Mouse (Mus musculus): ENCODE results near the gene Ltbp3.

DNA sequence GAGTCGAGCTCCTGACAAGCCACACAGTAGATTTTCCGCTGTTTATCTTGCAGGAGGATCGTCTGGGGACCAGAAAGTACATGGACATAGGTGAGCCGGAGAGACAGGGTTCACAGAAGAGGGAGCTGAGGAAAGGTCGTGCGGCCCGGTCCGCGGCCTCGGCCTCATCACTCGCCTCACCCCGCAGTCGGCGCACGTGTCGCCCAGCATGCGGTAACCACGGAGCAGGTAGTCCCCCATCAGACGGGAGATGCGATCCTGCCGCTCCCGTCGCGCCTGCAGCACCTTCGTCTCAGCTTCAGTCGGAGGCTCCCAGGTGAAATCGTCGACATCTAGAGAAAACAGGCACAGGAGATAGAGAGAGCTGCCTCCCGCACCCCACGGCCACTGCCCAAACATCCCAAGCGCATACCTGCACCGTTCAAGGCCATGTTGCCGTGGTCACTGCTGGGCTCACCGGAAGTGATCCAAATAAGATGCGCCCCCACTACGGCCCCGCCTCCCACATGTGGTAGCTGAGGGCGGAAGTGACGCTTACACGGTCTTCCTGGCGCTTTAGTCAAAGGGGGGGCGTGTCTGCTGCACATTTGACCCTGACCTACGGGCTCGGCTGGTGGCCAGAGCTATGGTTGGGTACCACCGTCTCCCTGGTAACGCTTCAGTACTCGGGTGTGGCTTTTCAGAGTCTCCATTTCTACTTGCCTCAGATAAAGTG lies 9.3 kb upstream of the Ltbp3 start:
- TF ChIP-seq CTCF (IDR thresholded peaks at IDR 0.05; ENCODE audit: insufficient read depth, low read depth, low read length): no peak
- TF ChIP-seq POLR2A (IDR thresholded peaks at IDR 0.05; ENCODE audit: insufficient read depth, low read depth, low read length): peak; percentile 71

Measured in olfactory bulb, adult 2 months (tissue).